Mouse (Mus musculus) spleen, adult 2 months (tissue): ENCODE data around the gene Spz1.
A peak's percentile ranks its signal among the peaks of the same experiment; 100 is the strongest.

ENCODE experiments used
- CTCF ChIP-seq: fragments of 200-500 bp; IDR thresholded peaks from 2 replicates; pipeline ENCODE4 v1.5.1; 2011; ENCODE audit warnings: mild to moderate bottlenecking, inconsistent platforms; ENCODE audit not compliant: insufficient read depth, insufficient read length, insufficient replicate concordance; ENCODE audit errors: extremely low read depth
- POLR2A ChIP-seq: fragments of 200-500 bp; IDR thresholded peaks from 2 replicates; pipeline ENCODE4 v1.6.1; 2011; ENCODE audit warnings: low read depth, low read length, inconsistent platforms

DNA sequence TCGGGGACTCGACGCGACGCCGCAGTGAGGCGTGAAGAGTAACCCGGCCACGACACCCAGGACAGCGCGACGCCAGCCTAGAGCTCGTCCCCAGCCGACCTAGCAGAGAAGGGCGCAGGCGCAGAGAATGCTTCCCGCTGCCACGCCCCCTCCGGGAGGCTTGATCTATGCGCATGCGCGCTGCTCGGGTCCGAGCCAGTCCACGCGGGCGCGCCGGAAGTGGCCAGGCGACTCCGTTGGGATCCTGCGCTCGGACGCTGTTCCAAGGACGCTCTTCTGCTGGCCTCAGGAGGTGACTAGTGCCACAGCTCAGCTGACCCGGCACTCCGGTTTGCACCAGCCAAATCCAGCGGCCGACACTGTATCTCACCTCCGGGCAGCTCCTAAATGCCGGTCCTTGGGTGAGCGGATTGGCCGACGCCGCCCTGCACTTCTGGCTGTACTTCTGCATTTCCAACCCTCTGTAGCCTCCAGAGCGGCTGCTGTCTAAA, 45.2 kb downstream of the Spz1 start, which contains the start of gene Zfyve16:
- peak; percentile 85 for TF ChIP-seq POLR2A
- no peak for TF ChIP-seq CTCF
